Mouse (Mus musculus) myocyte (in vitro differentiated cells): ENCODE measurements around the gene Hsf2bp.

Experiments
- E2F4 ChIP-seq: IDR thresholded peaks from one replicate; pipeline ENCODE4 v1.6.1; 2011; ENCODE audit warnings: mild to moderate bottlenecking, control low read depth, moderate library complexity; ENCODE audit not compliant: insufficient read depth
- MYOG ChIP-seq, 3 experiments: IDR thresholded peaks; one replicate each; pipeline ENCODE4 v1.6.1; 2011; ENCODE audit warnings: control low read depth in 2 of 3, low read depth in 2 of 3, mild to moderate bottlenecking in 2 of 3; ENCODE audit not compliant: insufficient read length in 2 of 3, control insufficient read depth in 1 of 3, insufficient read depth in 1 of 3
- POLR2A ChIP-seq: IDR thresholded peaks from one replicate; pipeline ENCODE4 v1.6.1; 2011; ENCODE audit warnings: low read depth, mild to moderate bottlenecking, control low read depth, moderate library complexity; ENCODE audit not compliant: insufficient read length
- TCF12 ChIP-seq: IDR thresholded peaks from one replicate; pipeline ENCODE4 v1.6.1; 2011; ENCODE audit warnings: mild to moderate bottlenecking, control low read depth; ENCODE audit not compliant: poor library complexity, insufficient read depth, severe bottlenecking
- USF1 ChIP-seq: IDR thresholded peaks from one replicate; pipeline ENCODE4 v1.6.1; 2011; ENCODE audit warnings: low read depth, mild to moderate bottlenecking, control low read depth, moderate library complexity

GRCm38 (mm10) chr17:31929032-31929431 is 107.1 kb downstream of the Hsf2bp start:
- TF ChIP-seq POLR2A (no peak), E2F4 (no peak), TCF12 (no peak), USF1 (no peak), MYOG (IDR thresholded peaks at IDR 0.05; ENCODE audit: control insufficient read depth in 1 of 3, insufficient read depth in 1 of 3, insufficient read length in 2 of 3, low read depth in 2 of 3) (peak in 1 of 3 experiments; percentile 70)
